In genomic region chr7:96818236-96818916, GRCm38 (mm10) we compare ENCODE assay signal across 18 mouse cellular contexts.
DNase-seq lines count a peak whose midpoint lies in the region; ATAC-seq lines count a peak whose summit lies in the region.
"Had no signal": no experiment of that assay in that cellular context is flagged by ENCODE, and none has a peak within 500 bp of the region (broad histone marks: within the 10 kb centered on the region; RNA-seq: fewer than 3 reads in every experiment).

No protein-coding gene starts in this region.

- intact Hi-C loops in left cerebral cortex, postnatal 36 days (cut with DNase I) = no loop called here

- peak; percentile 50; the same call in 1 of the 2 replicates for ATAC-seq in common myeloid progenitor, adult 5-6 weeks (replicated peaks; ENCODE audit: low read depth, poor library complexity, severe bottlenecking)
- ATAC-seq in inflammation-experienced regulatory T-cells, adult 6 months = peak; percentile 57
- ATAC-seq: forebrain, embryonic 16.5 days had no signal

- DNase-seq in 3T3-L1 (ENCODE audit: low read depth, low spot score) = peak; percentile 46
- DNase-seq in CD4-positive, CD25-positive, alpha-beta regulatory T cell, adult 2 months (ENCODE audit: low read depth, low spot score) = peak; percentile 38
- no peak for DNase-seq in urinary bladder, adult 18-20 months (ENCODE audit: low spot score in 2 of 2)
- DNase-seq in testis, postnatal 10 days (ENCODE audit: low spot score) = no peak
- DNase-seq in left cerebral cortex, postnatal 36 days (ENCODE audit: low spot score in 2 of 2) = no peak
- DNase-seq: adrenal gland, postnatal 25 days; B cell, adult 2 months; cerebellum, adult 2 months; cerebellum, postnatal 14 days; gastrocnemius, postnatal 10 days; heart, postnatal 14 days; kidney, adult 18-20 months; kidney, postnatal 4 days; lung, postnatal 36 days; thymus, postnatal 4 days had no signal

Comparison
In these comparisons a context has a peak if more than half of its experiments do, and no peak if none do; other contexts are left out.
1. DNase-seq: peak in 3T3-L1 (single experiment) and CD4-positive, CD25-positive, alpha-beta regulatory T cell, adult 2 months (single experiment); none in urinary bladder, adult 18-20 months (0 of 2), testis, postnatal 10 days (single experiment) and left cerebral cortex, postnatal 36 days (0 of 2).